ENCODE assay signal across 30 mouse cellular contexts in genomic region chr3:61309197-61309596, GRCm38 (mm10). TPM values are rescaled to one million over a fixed set of nuclear protein-coding genes. Genes with fewer than 3 reads are reported as not detected.
"Had no signal": no experiment of that assay in that cellular context is flagged by ENCODE, and none has a peak within 500 bp of the region (broad histone marks: within the 10 kb centered on the region; RNA-seq: fewer than 3 reads in every experiment).

No protein-coding gene starts in this region.

- ATAC-seq: hindbrain, embryonic 16.5 days; inflammation-experienced regulatory T-cells, adult 6 months; intestine, embryonic 15.5 days; intestine, postnatal 0 days had no signal

- DNase-seq: gastrocnemius, postnatal 14 days; gastrocnemius, postnatal 36 days; heart, adult 18-20 months; heart, postnatal 10 days; heart, postnatal 4 days; kidney, adult 18-20 months; kidney, adult 8-10 months; kidney, postnatal 10 days; kidney, postnatal 25 days; kidney, postnatal 4 days; layer of hippocampus, adult 9-11 months; layer of hippocampus, postnatal 36 days; left cerebral cortex, postnatal 4 days had no signal

RNA-seq across cellular contexts. Expression of gene B430305J03Rik, which starts 56.6 kb away (rescaled TPM):
- total RNA-seq: gastrocnemius, adult 18-20 months; gastrocnemius, postnatal 36 days had no signal
- polyA plus RNA-seq: heart, embryonic 10.5 days; heart, embryonic 12.5 days; heart, embryonic 14.5 days; heart, embryonic 16.5 days; hindbrain, embryonic 10.5 days; hindbrain, embryonic 12.5 days; hindbrain, embryonic 14.5 days; hindbrain, embryonic 16.5 days; inflammation-experienced regulatory T-cells, adult 6 months; intestine, embryonic 15.5 days; intestine, postnatal 0 days; kidney, embryonic 14.5 days; kidney, embryonic 16.5 days; limb, embryonic 11.5 days; limb, embryonic 13.5 days; limb, embryonic 15.5 days had no signal
